Mouse (Mus musculus) C2C12 (cell line): ENCODE data around the gene Olfr720.

ENCODE experiments used
- CEBPB ChIP-seq: IDR thresholded peaks from one replicate; pipeline ENCODE4 v1.6.1; 2011; ENCODE audit warnings: low read depth, mild to moderate bottlenecking, control low read depth, moderate library complexity
- CTCF ChIP-seq: IDR thresholded peaks from one replicate; pipeline ENCODE4 v1.5.1; 2011; ENCODE audit not compliant: control insufficient read depth, insufficient read depth, insufficient read length
- FOSL1 ChIP-seq: IDR thresholded peaks from one replicate; pipeline ENCODE4 v1.8.0; 2011; ENCODE audit warnings: mild to moderate bottlenecking, low read length; ENCODE audit not compliant: poor library complexity, insufficient read depth, severe bottlenecking
- MAX ChIP-seq: IDR thresholded peaks from one replicate; pipeline ENCODE4 v1.6.1; 2011; ENCODE audit warnings: mild to moderate bottlenecking, control low read depth
- MYOD1 ChIP-seq: IDR thresholded peaks from one replicate; pipeline ENCODE4 v1.6.1; 2011; ENCODE audit warnings: low read depth; ENCODE audit not compliant: control insufficient read depth, insufficient read length
- MYOG ChIP-seq: IDR thresholded peaks from one replicate; pipeline ENCODE4 v1.6.1; 2011; ENCODE audit not compliant: control insufficient read depth, insufficient read length; ENCODE audit errors: extremely low read depth
- USF1 ChIP-seq: IDR thresholded peaks from one replicate; pipeline ENCODE4 v1.6.1; 2011; ENCODE audit warnings: low read depth, mild to moderate bottlenecking, control low read depth, moderate library complexity

GRCm38 (mm10) chr14:14186738-14187137 lies at the start of gene Olfr720:
- TF ChIP-seq CTCF (no peak), MYOG (no peak), MYOD1 (no peak), MAX (no peak), USF1 (no peak), CEBPB (no peak), FOSL1 (no peak)
